ENCODE assay signal across 22 mouse cellular contexts in the genomic region with DNA sequence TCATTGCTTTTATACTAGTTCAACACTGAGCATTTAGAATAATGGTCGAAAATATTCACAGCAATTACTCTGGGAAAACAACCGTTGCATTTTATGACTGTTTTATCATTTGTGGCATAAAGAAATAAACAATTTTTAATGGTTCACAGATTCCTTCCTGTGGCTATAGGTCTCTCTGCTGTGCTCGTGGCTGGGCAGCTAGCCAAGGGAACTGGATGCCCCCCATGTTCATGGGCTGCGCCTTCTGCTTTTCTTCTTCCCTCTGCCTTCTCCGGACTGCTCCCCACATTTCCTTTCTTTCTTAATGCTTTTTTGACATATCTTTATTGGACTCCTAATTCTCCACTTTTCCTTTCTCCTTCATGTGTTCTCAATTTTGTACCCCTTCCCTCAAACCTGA.
DNase-seq lines count a peak whose midpoint lies in the region; ATAC-seq and TF ChIP-seq lines count a peak whose summit lies in the region.
"Had no signal": no experiment of that assay in that cellular context is flagged by ENCODE, and none has a peak within 500 bp of the region (broad histone marks: within the 10 kb centered on the region; RNA-seq: fewer than 3 reads in every experiment).

No protein-coding gene starts in this region.

- H3K27me3 ChIP-seq in kidney, embryonic 15.5 days, result no peaks in the 10 kb centered on the region
- no peaks in the 10 kb centered on the region for H3K27me3 ChIP-seq in embryonic facial prominence, embryonic 10.5 days (replicated peaks; ENCODE audit: low read depth, poor library complexity, severe bottlenecking)
- H3K27me3 ChIP-seq in forebrain, embryonic 11.5 days (ENCODE audit: control insufficient read depth, insufficient read depth, low read length), result no peaks in the 10 kb centered on the region
- H3K27me3 ChIP-seq: embryonic facial prominence, embryonic 13.5 days; heart, embryonic 13.5 days; hindbrain, embryonic 13.5 days; midbrain, embryonic 12.5 days; neural tube, embryonic 12.5 days had no signal

- H3K9ac ChIP-seq in kidney, embryonic 15.5 days, result no peak overlapping the region
- H3K9ac ChIP-seq in forebrain, embryonic 11.5 days (ENCODE audit: low read length), result no peak overlapping the region
- H3K9ac ChIP-seq: embryonic facial prominence, embryonic 13.5 days; heart, embryonic 13.5 days; hindbrain, embryonic 13.5 days; liver, postnatal 0 days; midbrain, embryonic 12.5 days; neural tube, embryonic 12.5 days had no signal

- intact Hi-C loops in left cerebral cortex, postnatal 4 days (cut with DNase I), result no loop called here
- intact Hi-C loops in left cerebral cortex, postnatal 14 days (cut with DNase I), result no loop called here

- peak overlapping the region; percentile 22 for H3K27ac ChIP-seq in kidney, embryonic 15.5 days
- no peak overlapping the region for H3K27ac ChIP-seq in embryonic facial prominence, embryonic 10.5 days (replicated peaks)
- no peak overlapping the region for H3K27ac ChIP-seq in forebrain, embryonic 11.5 days (ENCODE audit: low read depth, low read length)
- H3K27ac ChIP-seq: embryonic facial prominence, embryonic 13.5 days; heart, adult 2 months; heart, embryonic 13.5 days; hindbrain, embryonic 13.5 days; midbrain, embryonic 12.5 days; neural tube, embryonic 12.5 days had no signal

- 42% methylated on average over 5 of the region's 5 CpGs for WGBS in kidney, embryonic 15.5 days
- 62% methylated on average over 5 of the region's 5 CpGs for WGBS in embryonic facial prominence, embryonic 10.5 days
- 78% methylated on average over 5 of the region's 5 CpGs for whole genome bisulfite sequencing in forebrain, embryonic 11.5 days

- no peaks in the 10 kb centered on the region for H3K9me3 ChIP-seq in kidney, embryonic 15.5 days (replicated peaks)
- no peaks in the 10 kb centered on the region for H3K9me3 ChIP-seq in embryonic facial prominence, embryonic 10.5 days
- no peaks in the 10 kb centered on the region for H3K9me3 ChIP-seq in forebrain, embryonic 11.5 days (ENCODE audit: control insufficient read depth, low read length)
- H3K9me3 ChIP-seq: embryonic facial prominence, embryonic 13.5 days; heart, embryonic 13.5 days; hindbrain, embryonic 13.5 days; midbrain, embryonic 12.5 days; neural tube, embryonic 12.5 days had no signal

- no peaks in the 10 kb centered on the region for H3K36me3 ChIP-seq in kidney, embryonic 15.5 days
- no peaks in the 10 kb centered on the region for H3K36me3 ChIP-seq in embryonic facial prominence, embryonic 10.5 days (replicated peaks)
- no peaks in the 10 kb centered on the region for H3K36me3 ChIP-seq in forebrain, embryonic 11.5 days (ENCODE audit: control insufficient read depth, insufficient read depth, low read length)
- H3K36me3 ChIP-seq: embryonic facial prominence, embryonic 13.5 days; heart, embryonic 13.5 days; hindbrain, embryonic 13.5 days; midbrain, embryonic 12.5 days; neural tube, embryonic 12.5 days had no signal

- no peak overlapping the region for H3K4me3 ChIP-seq in kidney, embryonic 15.5 days (replicated peaks)
- H3K4me3 ChIP-seq in embryonic facial prominence, embryonic 10.5 days, result no peak overlapping the region
- H3K4me3 ChIP-seq in forebrain, embryonic 11.5 days (ENCODE audit: low read depth, low read length), result no peak overlapping the region
- H3K4me3 ChIP-seq: embryonic facial prominence, embryonic 13.5 days; heart, adult 2 months; heart, embryonic 13.5 days; hindbrain, embryonic 13.5 days; midbrain, embryonic 12.5 days; neural tube, embryonic 12.5 days had no signal

- no peak for TF ChIP-seq POLR2A in brain, embryonic 14.5 days (IDR thresholded peaks at IDR 0.05; ENCODE audit: borderline replicate concordance, extremely low read depth, insufficient read depth, insufficient read length, poor library complexity, severe bottlenecking)

- no peak for ATAC-seq in kidney, embryonic 15.5 days (replicated peaks; ENCODE audit: low FRiP score)
- no peak for ATAC-seq in forebrain, embryonic 11.5 days (replicated peaks; ENCODE audit: low FRiP score)
- ATAC-seq: forebrain, embryonic 16.5 days; inflammation-experienced regulatory T-cells, adult 6 months; liver, postnatal 0 days had no signal

- no peak for DNase-seq in kidney, postnatal 36 days
- peak; percentile 77 for DNase-seq in left cerebral cortex, postnatal 4 days
- no peak for DNase-seq in left cerebral cortex, postnatal 14 days (ENCODE audit: low spot score in 2 of 2)
- peak; percentile 13 for DNase-seq in brain, embryonic 14.5 days (ENCODE audit: low read depth)
- peak; percentile 13 for DNase-seq in embryonic facial prominence, embryonic 10.5 days (ENCODE audit: low spot score)
- DNase-seq in forebrain, embryonic 11.5 days (ENCODE audit: low spot score), result no peak
- DNase-seq: adrenal gland, adult 2 months; cerebellum, adult 11-12 months; gastrocnemius, postnatal 25 days; heart, adult 2 months; kidney, adult 8-10 months; liver, postnatal 0 days; lung, postnatal 10 days; right cerebral cortex, postnatal 14 days had no signal

- peaks cover 13% of the 10 kb centered on the region for H3K4me1 ChIP-seq in kidney, embryonic 15.5 days
- H3K4me1 ChIP-seq in embryonic facial prominence, embryonic 10.5 days, result peaks cover 4% of the 10 kb centered on the region; the same call in 1 of the 2 replicates
- H3K4me1 ChIP-seq in forebrain, embryonic 11.5 days (replicated peaks; ENCODE audit: control insufficient read depth, insufficient read depth, low read length), result no peaks in the 10 kb centered on the region
- H3K4me1 ChIP-seq: midbrain, embryonic 12.5 days had no signal

- H3K4me2 ChIP-seq in kidney, embryonic 15.5 days, result no peak overlapping the region
- H3K4me2 ChIP-seq in forebrain, embryonic 11.5 days (ENCODE audit: low read depth, low read length, severe bottlenecking), result no peak overlapping the region
- H3K4me2 ChIP-seq: embryonic facial prominence, embryonic 13.5 days; heart, embryonic 13.5 days; hindbrain, embryonic 13.5 days; midbrain, embryonic 12.5 days; neural tube, embryonic 12.5 days had no signal

- TF ChIP-seq CTCF in brain, embryonic 14.5 days (IDR thresholded peaks at IDR 0.05; ENCODE audit: borderline replicate concordance, extremely low read depth, insufficient read depth, insufficient read length), result no peak

Comparison
In these comparisons a context has a peak if more than half of its experiments do, and no peak if none do; other contexts are left out.
1. DNase-seq: peak in left cerebral cortex, postnatal 4 days (single experiment), brain, embryonic 14.5 days (single experiment) and embryonic facial prominence, embryonic 10.5 days (single experiment); none in kidney, postnatal 36 days (0 of 2), left cerebral cortex, postnatal 14 days (0 of 2) and forebrain, embryonic 11.5 days (single experiment).